Mouse (Mus musculus) liver, adult 2 months (tissue): ENCODE data around the gene Zbtb44.

Experiments used
- CTCF ChIP-seq: fragments of 200-500 bp; IDR thresholded peaks from 2 replicates; pipeline ENCODE4 v1.5.1; 2011; ENCODE audit warnings: low read depth, low read length, control low read depth
- POLR2A ChIP-seq: fragments of 200-500 bp; IDR thresholded peaks from 2 replicates; pipeline ENCODE4 v1.6.1; 2011; ENCODE audit warnings: low read length, control low read depth; ENCODE audit not compliant: insufficient read depth; ENCODE audit errors: extremely low read depth

- TF ChIP-seq CTCF (no peak), POLR2A (no peak)
Observed at GRCm38 (mm10) chr9:31122464-31123030, 92.1 kb downstream of the Zbtb44 start.
